Mouse (Mus musculus) heart, adult 2 months (tissue): ENCODE measurements around the gene Hsd17b14.

Source experiments
- CTCF ChIP-seq: fragments of 200-600 bp; IDR thresholded peaks from 2 replicates; pipeline ENCODE4 v1.8.1; 2022; ENCODE audit warnings: antibody characterized with exemption, mild to moderate bottlenecking, moderate library complexity
- EP300 ChIP-seq: fragments of 200-500 bp; IDR thresholded peaks from 2 replicates; pipeline ENCODE4 v1.6.1; 2011; ENCODE audit warnings: low read depth, low read length, control low read depth; ENCODE audit not compliant: insufficient read depth
- POLR2A ChIP-seq: fragments of 200-500 bp; IDR thresholded peaks from 2 replicates; pipeline ENCODE4 v1.6.1; 2011; ENCODE audit warnings: mild to moderate bottlenecking, low read depth, low read length, control low read depth; ENCODE audit not compliant: insufficient read depth

GRCm38 (mm10) chr7:45509181-45509882 is 45.4 kb upstream of the Hsd17b14 start:
- TF ChIP-seq POLR2A (no peak), EP300 (no peak), CTCF (no peak)
